Mouse (Mus musculus): ENCODE data around the gene Rap1gap. TPM values are rescaled to one million over a fixed set of nuclear protein-coding genes. Genes with fewer than 3 reads are reported as not detected.

Rap1gap gene
- total and polyA plus RNA-seq, 3 experiments: 7.7 to 42.6 TPM; not detected in 1

DNA sequence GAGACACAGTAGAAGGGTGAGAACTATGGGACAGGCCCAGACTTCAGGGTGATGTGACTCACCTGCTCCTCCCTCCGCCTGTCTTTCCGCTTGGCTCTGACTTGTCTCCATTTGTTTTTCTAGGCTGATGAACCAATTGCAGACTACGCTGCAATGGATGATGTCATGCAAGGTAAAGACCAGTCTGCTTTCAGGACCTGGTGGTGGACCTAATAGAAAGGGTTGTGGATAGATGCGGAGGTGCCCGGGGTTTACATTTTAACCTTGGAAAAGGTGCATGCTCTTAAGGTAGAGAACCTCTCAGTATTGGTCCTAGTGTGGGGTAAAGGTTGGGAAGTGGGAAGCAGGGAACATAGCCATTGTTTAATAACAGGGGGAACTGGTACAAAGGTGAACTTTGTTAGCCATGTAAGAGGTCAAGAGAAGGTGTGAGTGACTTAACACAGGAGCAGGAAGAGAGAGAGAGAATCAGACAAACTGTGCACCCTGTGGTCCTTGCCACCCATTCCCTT is 11.6 kb upstream of the Rap1gap start:
- peaks cover 0 to 6% of the 10 kb centered on the region in 2 experiments; a peak in 2 of 4 replicates for H3K36me3 ChIP-seq (ENCODE audit: control insufficient read depth in 1 of 2, insufficient read depth in 2 of 2, low read length in 2 of 2)
- H3K4me1 ChIP-seq (ENCODE audit: control insufficient read depth in 1 of 2, insufficient read depth in 2 of 2, low read length in 2 of 2): no peaks in the 10 kb centered on the region
- H3K27ac ChIP-seq (ENCODE audit: control insufficient read depth, low read depth, low read length): no peak overlapping the region
- H3K9me3 ChIP-seq (replicated peaks; ENCODE audit: insufficient read depth, low read length): no peaks in the 10 kb centered on the region
- TF ChIP-seq SMC3 (IDR thresholded peaks at IDR 0.05; ENCODE audit: low read depth, low read length): no peak
- no peak for TF ChIP-seq EP300 (IDR thresholded peaks at IDR 0.05; ENCODE audit: low read depth in 1 of 2, low read length in 2 of 2)
- no peak for TF ChIP-seq HCFC1 (IDR thresholded peaks at IDR 0.05; ENCODE audit: low read depth, low read length)
- TF ChIP-seq MAZ (IDR thresholded peaks at IDR 0.05; ENCODE audit: low read depth, low read length): no peak
- no peak for TF ChIP-seq TBP (IDR thresholded peaks at IDR 0.05; ENCODE audit: low read depth, low read length)
- TF ChIP-seq CHD1 (IDR thresholded peaks at IDR 0.05; ENCODE audit: low read depth, low read length): no peak
- TF ChIP-seq MYB (IDR thresholded peaks at IDR 0.05; ENCODE audit: low read depth, low read length): no peak
- TF ChIP-seq KAT2A (conservative IDR thresholded peaks at IDR 0.05; ENCODE audit: low read depth, low read length): no peak
- TF ChIP-seq ZMIZ1 (IDR thresholded peaks at IDR 0.05; ENCODE audit: low read depth, low read length): no peak
- TF ChIP-seq CHD2 (IDR thresholded peaks at IDR 0.05; ENCODE audit: low read length): no peak
- no peak for TF ChIP-seq USF1 (IDR thresholded peaks at IDR 0.05; ENCODE audit: low read depth, low read length)
- no peak for TF ChIP-seq GABPA (IDR thresholded peaks at IDR 0.05; ENCODE audit: low read depth, low read length)
- TF ChIP-seq TAL1 (IDR thresholded peaks at IDR 0.05; ENCODE audit: low read length): no peak
- no peak for TF ChIP-seq ELF1 (IDR thresholded peaks at IDR 0.05; ENCODE audit: low read depth, low read length)
- no peak for TF ChIP-seq SIN3A (IDR thresholded peaks at IDR 0.05; ENCODE audit: low read length)
- no peak for TF ChIP-seq MAX (IDR thresholded peaks at IDR 0.05; ENCODE audit: low read length)
- TF ChIP-seq TCF12 (IDR thresholded peaks at IDR 0.05; ENCODE audit: low read depth, low read length): no peak
- no peak overlapping the region for H3K9ac ChIP-seq (ENCODE audit: control insufficient read depth, low read depth, low read length, poor library complexity, severe bottlenecking)
- H3K27me3 ChIP-seq (ENCODE audit: control insufficient read depth in 1 of 2, insufficient read depth in 2 of 2, low read length in 2 of 2): no peaks in the 10 kb centered on the region
- DNase-seq (ENCODE audit: low read depth, low spot score): no peak
- no peaks in the 10 kb centered on the region for H3K79me2 ChIP-seq (ENCODE audit: control insufficient read depth, insufficient read depth, low read length, poor library complexity)
- no peak overlapping the region for H3K4me3 ChIP-seq (ENCODE audit: control insufficient read depth in 1 of 2, insufficient read depth in 1 of 2, low read depth in 2 of 2, low read length in 2 of 2)

DNA sequence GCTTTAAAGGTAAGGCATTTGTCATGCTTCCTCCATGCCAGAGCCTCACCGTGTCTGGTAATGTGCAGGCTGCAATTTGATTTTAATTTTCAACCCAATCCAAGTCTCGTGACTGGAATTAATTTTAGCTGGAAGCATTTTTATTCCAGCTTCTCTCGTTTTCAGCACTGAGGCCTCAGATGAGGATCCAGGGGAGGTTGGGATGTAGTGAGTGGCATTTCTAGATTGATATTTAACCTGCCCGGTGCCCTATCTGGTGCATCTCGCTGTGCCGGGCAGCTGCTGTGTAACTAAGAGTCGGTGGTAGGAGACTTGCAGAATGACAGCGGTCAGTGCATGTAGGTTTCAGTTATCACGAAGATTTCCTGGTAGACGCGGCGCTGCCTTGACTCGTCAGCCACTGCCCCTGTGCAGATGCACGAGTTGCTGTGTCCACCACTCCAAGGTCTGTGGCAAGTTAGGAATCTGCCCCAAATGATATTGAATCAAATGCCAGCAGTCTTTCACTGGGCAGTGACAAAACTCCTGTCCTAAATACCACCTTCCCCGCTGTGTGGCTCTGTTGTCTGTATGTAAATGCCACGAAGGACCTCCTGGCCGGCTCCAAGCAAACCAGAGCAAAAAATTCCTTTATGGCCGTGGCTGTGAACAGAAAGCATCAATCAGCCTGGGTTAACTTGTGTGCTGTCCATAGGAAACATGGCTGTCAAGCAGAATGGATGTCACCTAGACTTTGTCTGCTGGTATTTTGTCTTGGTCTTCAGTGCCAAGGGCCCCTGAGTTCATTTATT is 9.1 kb upstream of the Rap1gap start:
- H3K9ac ChIP-seq (ENCODE audit: control insufficient read depth, low read depth, low read length, poor library complexity, severe bottlenecking): no peak overlapping the region
- H3K27me3 ChIP-seq (ENCODE audit: control insufficient read depth in 1 of 2, insufficient read depth in 2 of 2, low read length in 2 of 2): no peaks in the 10 kb centered on the region
- DNase-seq (ENCODE audit: low read depth, low spot score): no peak
- H3K9me3 ChIP-seq (replicated peaks; ENCODE audit: insufficient read depth, low read length): no peaks in the 10 kb centered on the region
- no peaks in the 10 kb centered on the region for H3K4me1 ChIP-seq (ENCODE audit: control insufficient read depth in 1 of 2, insufficient read depth in 2 of 2, low read length in 2 of 2)
- TF ChIP-seq RCOR1 (IDR thresholded peaks at IDR 0.05; ENCODE audit: low read depth, low read length): no peak
- no peak for TF ChIP-seq CHD1 (IDR thresholded peaks at IDR 0.05; ENCODE audit: low read depth, low read length)
- TF ChIP-seq POLR2AphosphoS2 (IDR thresholded peaks at IDR 0.05; ENCODE audit: low read length): no peak
- no peak for TF ChIP-seq USF1 (IDR thresholded peaks at IDR 0.05; ENCODE audit: low read depth, low read length)
- TF ChIP-seq ETS1 (IDR thresholded peaks at IDR 0.05; ENCODE audit: low read depth, low read length): no peak
- TF ChIP-seq MAZ (IDR thresholded peaks at IDR 0.05; ENCODE audit: low read depth, low read length): no peak
- no peaks in the 10 kb centered on the region for H3K79me2 ChIP-seq (ENCODE audit: control insufficient read depth, insufficient read depth, low read length, poor library complexity)
- H3K27ac ChIP-seq (ENCODE audit: control insufficient read depth, low read depth, low read length): no peak overlapping the region
- no peak overlapping the region for H3K4me3 ChIP-seq (ENCODE audit: control insufficient read depth in 1 of 2, insufficient read depth in 1 of 2, low read depth in 2 of 2, low read length in 2 of 2)
- H3K36me3 ChIP-seq (ENCODE audit: control insufficient read depth in 1 of 2, insufficient read depth in 2 of 2, low read length in 2 of 2): peaks cover 0 to 3% of the 10 kb centered on the region in 2 experiments; a peak in 1 of 4 replicates

Measured in MEL (cell line).